Mouse (Mus musculus) adrenal gland, adult 18-20 months (tissue): ENCODE measurements around the gene Kctd21. TPM values are rescaled to one million over a fixed set of nuclear protein-coding genes. Genes with fewer than 3 reads are reported as not detected.
A peak's percentile ranks its signal among the peaks of the same experiment; 100 is the strongest.

Experiments
- DNase-seq, 2 experiments: peaks; one replicate each; pipeline ENCODE4 v3.0.0; 2021 to 2022; ENCODE audit warnings: low spot score in 2 of 2
- total RNA-seq, 2 experiments: library from RNA; stranded (reverse); gene quantifications; 1 replicate in 1 of 2; 2 replicates in 1 of 2; pipeline ENCODE4 v1.2.3; 2021

Kctd21 gene
- total RNA-seq, 2 experiments from 2014 or later = 10.6 to 11.5 TPM

DNA sequence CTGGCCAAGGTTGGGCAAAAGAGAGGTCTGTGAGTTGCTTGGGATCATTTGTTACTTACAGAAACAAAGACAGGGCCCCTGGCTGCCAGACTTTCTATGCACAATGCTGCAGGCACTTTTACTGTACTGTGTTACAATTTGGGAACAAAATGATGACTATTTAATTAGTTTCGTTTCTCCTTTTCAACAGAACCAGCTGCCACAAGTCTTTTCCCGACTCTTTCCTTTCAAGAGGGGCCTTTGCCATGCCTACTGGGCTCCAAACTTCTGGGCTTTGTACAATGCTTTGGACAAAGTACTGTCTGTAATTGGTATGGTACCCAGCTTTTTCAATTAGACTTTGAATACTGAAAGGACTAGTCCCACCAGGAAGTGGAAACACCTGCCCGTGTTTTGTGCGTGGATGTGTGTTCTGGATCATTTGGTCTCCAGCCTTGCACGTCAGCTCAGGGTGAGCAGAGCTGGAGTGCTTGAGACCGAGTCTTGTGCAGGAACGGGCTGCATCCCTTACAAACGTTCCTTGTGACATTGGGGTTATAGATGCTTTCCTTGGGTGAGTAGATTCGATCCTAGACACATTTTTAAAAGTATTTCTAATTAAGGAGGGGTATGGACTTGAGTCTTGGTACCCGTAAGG lies 51.5 kb downstream of the Kctd21 start:
- no peak for DNase-seq

DNA sequence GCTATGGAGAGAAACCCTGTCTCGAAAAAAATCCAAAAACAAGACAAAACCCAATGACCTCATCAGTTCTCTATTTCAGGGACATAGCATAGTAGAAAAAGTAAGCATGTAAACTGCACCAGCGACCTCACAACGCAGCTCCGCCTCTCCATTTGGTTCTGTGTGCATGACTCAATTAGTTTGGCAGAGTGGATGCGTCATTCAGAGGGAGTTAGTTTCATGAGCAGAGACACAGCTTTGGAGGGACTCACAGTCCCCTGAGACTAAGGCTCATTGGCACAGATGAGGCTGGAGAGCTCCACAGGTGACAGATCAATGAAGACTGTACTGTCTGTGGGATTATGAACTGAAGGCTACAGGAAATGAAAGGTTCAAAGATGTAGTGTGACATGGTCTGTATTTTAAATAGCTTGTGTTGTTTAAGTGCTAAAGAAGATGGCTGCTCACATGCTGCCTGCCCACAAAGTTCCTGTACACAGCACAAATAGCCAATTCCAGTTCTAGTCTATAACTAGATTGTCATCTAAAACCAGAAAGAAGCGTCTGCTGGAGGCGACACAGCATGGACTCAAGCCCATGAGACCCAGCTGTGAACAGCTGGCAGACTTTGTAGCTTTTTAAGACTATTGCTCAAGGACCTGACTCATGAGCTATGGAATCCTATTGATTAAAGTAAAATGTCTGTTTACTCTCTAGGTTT lies 54.1 kb downstream of the Kctd21 start:
- DNase-seq = peak in 1 of 2 experiments; percentile 14

DNA sequence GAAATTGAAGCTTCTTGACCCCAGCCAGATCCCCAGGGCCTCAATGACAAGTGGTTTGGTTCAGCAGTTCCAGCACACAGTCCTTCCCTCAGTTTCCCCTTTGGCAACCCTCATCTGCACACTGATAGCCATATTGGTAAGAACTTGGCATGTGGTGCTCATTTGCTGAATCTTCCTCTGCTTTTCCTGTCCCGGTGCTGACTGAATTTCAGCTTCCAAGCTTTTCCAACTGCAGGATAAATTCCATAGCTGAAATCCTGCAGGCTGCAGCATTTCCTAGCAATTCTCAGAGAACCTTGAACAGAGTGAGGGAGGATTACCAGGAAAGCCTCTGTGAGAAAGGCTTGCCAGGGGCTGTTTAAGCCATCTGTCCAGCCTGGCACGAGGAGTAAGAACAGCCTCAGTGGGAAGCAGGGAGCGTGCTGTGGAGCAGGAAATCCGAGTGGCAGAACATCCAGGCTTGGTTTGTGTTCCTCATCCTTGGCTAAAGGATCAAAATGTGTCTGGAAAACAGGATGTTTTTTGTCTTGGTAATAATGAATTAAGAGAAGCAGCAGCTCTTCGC lies 54.8 kb downstream of the Kctd21 start:
- DNase-seq = no peak

DNA sequence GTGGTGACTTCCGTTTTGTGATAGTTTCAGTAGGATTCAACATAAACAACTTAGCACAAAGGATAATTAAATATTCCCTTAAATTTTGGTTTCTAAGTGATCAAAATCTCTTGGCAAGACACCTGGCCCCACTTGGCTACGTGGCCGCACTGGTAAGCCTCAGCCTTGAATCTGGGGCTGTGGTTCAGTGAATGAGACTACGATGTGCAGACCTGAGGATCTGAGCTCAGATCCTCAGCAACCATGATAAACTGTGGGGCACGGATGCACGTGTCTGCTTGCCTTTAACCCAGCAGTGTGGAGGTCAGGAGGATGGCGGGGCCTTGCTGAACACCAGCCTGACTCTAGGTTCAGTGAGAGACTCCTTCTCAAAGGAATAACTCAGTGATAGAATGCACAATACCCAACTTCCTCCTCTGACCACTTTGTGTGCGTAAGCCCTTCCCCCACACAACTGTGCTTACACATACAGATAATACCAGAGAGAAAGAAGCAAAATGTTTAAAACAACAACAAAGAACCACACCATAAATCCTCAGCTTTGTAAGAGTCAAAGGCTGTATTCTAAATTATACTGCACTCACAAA lies 55.5 kb downstream of the Kctd21 start:
- DNase-seq = no peak

DNA sequence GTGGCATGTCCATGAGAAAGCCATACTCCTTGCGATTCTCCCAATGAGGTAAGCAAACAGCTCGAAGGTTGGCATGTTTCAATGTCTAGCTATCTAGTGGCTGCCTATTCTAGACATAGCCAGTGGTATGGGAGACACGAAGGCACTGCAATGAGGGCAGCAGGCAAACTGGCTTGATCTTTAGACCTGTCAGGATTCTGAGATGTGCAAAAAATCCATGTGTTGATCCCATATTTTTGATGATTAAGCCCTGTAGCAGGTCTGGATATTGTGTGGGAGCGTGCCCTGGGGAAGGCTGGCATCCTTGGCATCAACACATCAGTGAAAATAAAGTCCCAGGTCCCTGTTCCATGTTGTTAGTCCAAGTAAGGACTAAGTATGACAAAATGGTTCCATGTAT lies 56.4 kb downstream of the Kctd21 start:
- no peak for DNase-seq

DNA sequence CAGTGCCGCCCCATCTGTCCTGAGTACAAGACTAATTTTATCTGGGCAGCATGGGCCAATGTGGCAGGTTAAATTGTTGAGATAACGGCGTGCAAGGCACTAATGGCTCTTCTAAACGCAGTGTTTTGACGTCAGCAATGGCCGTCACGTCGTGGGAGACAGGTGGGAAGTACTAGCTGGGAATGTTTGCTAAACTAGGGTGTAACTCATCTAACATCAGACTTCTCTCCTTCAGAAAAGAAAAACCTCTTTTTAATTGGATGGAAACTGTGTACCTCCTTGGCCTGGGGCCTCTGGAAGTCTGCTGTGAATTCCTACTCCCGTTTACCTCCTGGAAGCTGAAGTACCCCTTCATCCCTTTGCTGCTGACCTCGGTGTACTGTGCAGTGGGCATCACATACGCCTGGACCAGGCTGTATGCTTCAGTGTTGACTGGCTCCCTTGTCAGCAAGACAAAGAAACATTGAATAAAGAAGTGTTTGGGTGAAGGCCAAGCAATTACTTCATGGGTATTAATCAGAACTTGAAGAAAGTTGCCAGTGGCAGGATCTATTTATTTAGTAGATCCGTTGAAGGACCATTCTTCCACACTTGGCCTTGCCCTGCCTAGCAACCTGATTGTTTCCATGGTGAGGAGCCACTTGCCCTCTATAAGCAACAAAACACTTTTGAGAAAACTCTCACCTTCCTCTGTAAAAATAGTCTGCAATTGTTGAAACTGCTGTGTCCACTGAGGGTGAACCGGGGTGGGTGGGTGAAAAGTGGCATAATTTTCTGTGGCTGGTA lies 59.4 kb downstream of the Kctd21 start:
- DNase-seq = peak in 1 of 2 experiments; percentile 13

GRCm38 (mm10) chr7:97392079-97392445 lies 59.9 kb downstream of the Kctd21 start:
- DNase-seq = peak in 1 of 2 experiments; percentile 7

GRCm38 (mm10) chr7:97394375-97394774 lies 62.2 kb downstream of the Kctd21 start:
- DNase-seq = no peak

DNA sequence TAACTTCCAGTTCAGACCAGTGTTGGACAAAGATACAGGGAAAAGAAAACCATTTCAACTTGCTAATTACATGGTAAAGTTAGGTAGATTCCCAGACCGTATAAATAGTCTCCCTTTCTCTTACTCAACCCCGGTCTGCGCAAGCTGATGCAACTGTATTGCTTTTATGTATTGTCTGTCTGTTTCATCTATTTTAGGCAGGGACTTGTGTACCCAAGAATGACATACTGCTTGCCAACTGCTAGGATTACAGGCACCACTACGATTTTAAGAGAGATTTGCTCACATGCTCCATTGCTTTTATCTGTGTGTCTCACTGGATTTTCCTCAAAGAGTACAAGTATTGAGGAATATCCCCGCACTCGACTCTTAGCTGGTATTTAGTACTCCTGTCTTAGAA lies 66.8 kb downstream of the Kctd21 start:
- no peak for DNase-seq

Other genes with a start within 250 kb of the Kctd21 start
- 10 to 100 TPM in 1 of 2 experiments, 1 to 10 TPM in 1; 8.4 to 10.6 TPM for gene Usp35, start 307 bp upstream of the Kctd21 start, total RNA-seq
- gene Alg8, start 39.3 kb downstream of the Kctd21 start, total RNA-seq = 10 to 100 TPM; 14.0 to 15.2 TPM
- 100 to 1,000 TPM; 276 to 365 TPM for gene Ndufc2, start 67.7 kb downstream of the Kctd21 start, total RNA-seq
- gene Thrsp, start 85.4 kb downstream of the Kctd21 start, total RNA-seq = 1,000 to 10,000 TPM in 1 of 2 experiments, 100 to 1,000 TPM in 1; 976 to 2,135 TPM
- 1 to 10 TPM; 1.5 to 2.0 TPM for gene Kctd14, start 119.0 kb downstream of the Kctd21 start, total RNA-seq
- 10 to 100 TPM; 52.0 to 56.0 TPM for gene Ints4, start 148.6 kb downstream of the Kctd21 start, total RNA-seq
- 10 to 100 TPM; 28.7 to 55.4 TPM for gene Aamdc, start 247.2 kb downstream of the Kctd21 start, total RNA-seq
- 10 to 100 TPM; 23.1 to 24.2 TPM for gene Rsf1, start 247.6 kb downstream of the Kctd21 start, total RNA-seq